Mouse (Mus musculus): ENCODE measurements around the gene Hap1. TPM values are rescaled to one million over a fixed set of nuclear protein-coding genes. Genes with fewer than 3 reads are reported as not detected.

Gene Hap1
- polyA plus RNA-seq, 1 experiment from 2014 or later: 440 TPM

DNA sequence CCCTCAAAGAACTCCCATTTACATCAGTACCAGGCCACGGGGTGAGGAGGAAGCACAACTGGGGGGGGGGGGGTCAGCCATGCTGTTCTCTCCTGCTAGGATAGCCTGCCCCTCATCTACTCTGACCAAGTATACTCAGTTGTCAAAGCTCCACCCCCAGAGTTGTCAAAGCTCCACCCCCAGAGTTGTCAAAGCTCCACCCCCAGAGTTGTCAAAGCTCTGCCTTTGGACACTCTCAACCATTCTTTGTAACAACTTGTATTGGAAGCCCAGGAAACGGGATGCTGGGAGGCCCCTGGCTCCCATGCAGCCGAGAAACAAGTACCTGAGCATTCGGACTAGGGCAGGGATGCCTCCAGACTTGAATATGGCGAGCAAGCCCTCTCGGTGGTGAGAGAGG lies 26.8 kb upstream of the Hap1 start:
- Histone ChIP-seq H3K9me3 (replicated peaks; ENCODE audit: control insufficient read depth, low read length, poor library complexity, severe bottlenecking) (no peaks in the 10 kb centered on the region), H3K4me1 (ENCODE audit: control insufficient read depth, insufficient read depth, low read length) (no peaks in the 10 kb centered on the region), H3K27me3 (ENCODE audit: control insufficient read depth, insufficient read depth, low read depth, low read length) (no peaks in the 10 kb centered on the region), H3K27ac (ENCODE audit: low read length) (no peak overlapping the region), H3K36me3 (ENCODE audit: control insufficient read depth, insufficient read depth, low read length) (peaks cover 58% of the 10 kb centered on the region), H3K4me2 (ENCODE audit: low read length) (no peak overlapping the region), H3K9ac (ENCODE audit: low read depth, low read length) (no peak overlapping the region), H3K4me3 (ENCODE audit: low read depth, low read length) (no peak overlapping the region)
- 75% methylated on average over 6 of the region's 6 CpGs for WGBS
- no peak for ATAC-seq

DNA sequence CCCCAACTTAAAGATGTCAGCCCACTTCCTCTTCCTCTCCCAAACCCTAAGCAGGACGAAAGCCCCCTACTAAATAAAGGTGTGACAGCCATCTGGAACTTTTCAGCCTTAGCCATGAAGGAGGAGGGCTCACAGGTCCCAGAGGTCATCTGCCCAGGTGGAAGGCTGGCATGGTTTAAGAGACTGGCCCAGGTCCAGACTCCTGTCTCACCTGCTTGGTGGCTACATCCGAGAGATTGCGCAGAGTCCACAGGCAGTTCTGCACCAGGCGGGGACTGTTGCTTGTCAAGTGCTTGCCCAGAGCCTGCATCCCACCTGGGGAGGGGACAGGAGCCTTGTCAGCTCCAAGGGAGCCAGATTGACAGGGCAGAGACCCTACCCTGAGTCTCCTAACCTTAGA lies 23.4 kb upstream of the Hap1 start:
- ATAC-seq: no peak
- Histone ChIP-seq H3K27me3 (ENCODE audit: control insufficient read depth, insufficient read depth, low read depth, low read length) (no peaks in the 10 kb centered on the region), H3K36me3 (ENCODE audit: control insufficient read depth, insufficient read depth, low read length) (peaks cover 65% of the 10 kb centered on the region)

DNA sequence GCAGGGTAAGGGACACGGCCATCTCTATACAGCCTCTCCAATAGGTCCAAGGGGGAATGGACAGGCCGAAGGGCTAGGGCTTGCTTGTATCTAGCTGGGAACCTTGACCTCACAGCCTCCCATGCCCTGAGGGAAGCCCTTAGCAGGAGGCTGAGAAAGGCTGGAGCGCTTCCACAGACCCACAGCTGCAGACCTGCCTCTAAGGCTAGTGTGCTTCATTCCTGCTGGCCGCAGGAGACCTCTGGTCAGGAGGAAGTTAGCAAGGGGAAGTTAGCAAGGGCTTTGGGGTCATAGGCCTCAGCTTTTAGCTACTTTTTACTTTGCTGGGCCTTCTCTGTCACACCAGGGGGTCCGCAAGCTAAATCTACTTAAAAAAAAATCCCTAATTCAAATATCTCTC lies 22.5 kb upstream of the Hap1 start:
- Histone ChIP-seq H3K4me1 (ENCODE audit: control insufficient read depth, insufficient read depth, low read length) (no peaks in the 10 kb centered on the region), H3K9me3 (replicated peaks; ENCODE audit: control insufficient read depth, low read length, poor library complexity, severe bottlenecking) (no peaks in the 10 kb centered on the region), H3K9ac (ENCODE audit: low read depth, low read length) (no peak overlapping the region), H3K4me2 (ENCODE audit: low read length) (no peak overlapping the region), H3K27ac (ENCODE audit: low read length) (no peak overlapping the region), H3K27me3 (ENCODE audit: control insufficient read depth, insufficient read depth, low read depth, low read length) (no peaks in the 10 kb centered on the region), H3K36me3 (ENCODE audit: control insufficient read depth, insufficient read depth, low read length) (peaks cover 70% of the 10 kb centered on the region), H3K4me3 (ENCODE audit: low read depth, low read length) (no peak overlapping the region)
- WGBS: 88% methylated on average over 5 of the region's 5 CpGs
- no peak for ATAC-seq

More for the DNA sequence above, 23.4 kb upstream of the Hap1 start:
- Histone ChIP-seq H3K4me2 (ENCODE audit: low read length) (no peak overlapping the region), H3K4me1 (ENCODE audit: control insufficient read depth, insufficient read depth, low read length) (no peaks in the 10 kb centered on the region), H3K4me3 (ENCODE audit: low read depth, low read length) (no peak overlapping the region), H3K9ac (ENCODE audit: low read depth, low read length) (no peak overlapping the region), H3K9me3 (replicated peaks; ENCODE audit: control insufficient read depth, low read length, poor library complexity, severe bottlenecking) (no peaks in the 10 kb centered on the region), H3K27ac (ENCODE audit: low read length) (no peak overlapping the region)
- WGBS: 94% methylated on average over 4 of the region's 4 CpGs

DNA sequence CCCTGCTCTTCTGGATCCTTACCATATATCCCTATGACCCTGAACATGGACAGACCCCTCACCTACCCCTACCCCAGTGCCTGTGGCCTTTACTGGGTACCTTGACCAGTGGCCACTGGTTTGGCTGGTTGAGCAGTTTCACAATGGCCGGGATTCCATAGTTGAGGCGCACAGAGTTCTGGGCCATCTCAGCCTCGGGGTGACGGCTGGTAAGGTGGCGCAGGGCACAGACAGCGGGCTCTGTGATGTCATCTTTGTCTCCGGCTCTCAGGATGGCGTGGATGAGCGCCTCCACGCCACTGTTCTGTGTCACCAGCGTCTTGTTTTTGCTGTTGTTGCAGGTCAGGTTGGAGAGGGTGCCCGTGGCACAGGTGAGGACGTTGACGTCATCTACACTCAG lies 22.1 kb upstream of the Hap1 start:
- Histone ChIP-seq H3K27ac (ENCODE audit: low read length) (no peak overlapping the region), H3K27me3 (ENCODE audit: control insufficient read depth, insufficient read depth, low read depth, low read length) (no peaks in the 10 kb centered on the region), H3K9ac (ENCODE audit: low read depth, low read length) (no peak overlapping the region), H3K4me1 (ENCODE audit: control insufficient read depth, insufficient read depth, low read length) (no peaks in the 10 kb centered on the region), H3K36me3 (ENCODE audit: control insufficient read depth, insufficient read depth, low read length) (peaks cover 70% of the 10 kb centered on the region), H3K9me3 (replicated peaks; ENCODE audit: control insufficient read depth, low read length, poor library complexity, severe bottlenecking) (no peaks in the 10 kb centered on the region), H3K4me3 (ENCODE audit: low read depth, low read length) (no peak overlapping the region), H3K4me2 (ENCODE audit: low read length) (no peak overlapping the region)
- no peak for ATAC-seq
- WGBS: 95% methylated on average over 14 of the region's 14 CpGs

DNA sequence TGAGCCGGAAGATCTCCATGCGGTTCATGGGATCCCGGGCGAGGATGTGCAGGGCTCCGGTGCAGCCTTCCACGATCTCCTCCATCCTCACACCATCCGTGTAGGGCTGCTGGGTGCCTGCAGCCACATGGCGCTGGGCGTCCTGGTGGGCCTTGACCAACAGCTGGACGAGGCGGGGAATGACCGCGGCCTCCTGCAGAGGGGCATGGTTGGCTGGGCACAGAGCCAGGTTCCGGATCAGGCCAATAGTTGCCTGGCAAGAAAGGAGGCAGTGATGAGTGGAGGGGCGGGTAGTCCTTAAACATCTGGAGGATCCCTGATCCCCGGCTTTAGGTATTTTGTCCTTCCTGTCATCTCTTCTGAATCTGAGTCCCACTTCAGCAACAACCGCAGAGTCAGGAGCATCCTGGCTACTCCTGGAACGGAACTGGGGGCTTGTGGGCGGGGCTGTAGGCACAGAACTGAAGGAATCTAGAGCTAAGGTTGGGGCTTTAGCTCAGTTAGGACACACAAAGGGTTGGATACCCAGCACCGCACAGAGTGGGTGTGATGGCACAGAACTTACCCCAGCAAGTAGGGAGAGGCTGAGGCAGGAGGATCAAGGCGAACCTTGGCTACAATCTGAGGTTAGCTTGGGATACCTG lies 20.9 kb upstream of the Hap1 start:
- Histone ChIP-seq H3K27me3 (ENCODE audit: control insufficient read depth, insufficient read depth, low read depth, low read length) (no peaks in the 10 kb centered on the region), H3K4me2 (ENCODE audit: low read length) (no peak overlapping the region), H3K27ac (ENCODE audit: low read length) (no peak overlapping the region), H3K9ac (ENCODE audit: low read depth, low read length) (no peak overlapping the region), H3K9me3 (replicated peaks; ENCODE audit: control insufficient read depth, low read length, poor library complexity, severe bottlenecking) (no peaks in the 10 kb centered on the region), H3K4me1 (ENCODE audit: control insufficient read depth, insufficient read depth, low read length) (no peaks in the 10 kb centered on the region; the same call in 1 of the 2 replicates), H3K4me3 (ENCODE audit: low read depth, low read length) (no peak overlapping the region), H3K36me3 (ENCODE audit: control insufficient read depth, insufficient read depth, low read length) (peaks cover 68% of the 10 kb centered on the region)
- 90% methylated on average over 21 of the region's 21 CpGs for WGBS
- ATAC-seq: no peak

DNA sequence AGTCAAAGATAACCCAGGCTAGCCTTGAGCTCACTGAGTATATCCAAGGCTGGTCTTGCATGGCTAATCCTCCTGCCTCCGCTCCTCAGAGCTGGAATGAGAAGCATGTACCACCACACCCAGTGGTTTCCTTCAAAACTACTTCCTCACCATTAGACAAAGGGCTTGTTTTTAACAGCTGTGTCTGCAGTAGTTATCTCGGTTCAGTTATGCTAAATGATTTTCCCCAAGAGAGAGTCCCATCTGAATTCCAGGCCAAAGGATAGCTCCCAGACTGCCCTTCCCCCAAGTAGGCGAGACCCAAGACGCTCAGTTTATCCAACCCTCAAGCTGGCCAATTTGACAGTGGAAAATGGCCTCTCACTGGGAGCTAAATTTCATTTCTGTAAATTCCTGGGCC lies 20.1 kb upstream of the Hap1 start:
- WGBS: 76% methylated on average over 4 of the region's 4 CpGs
- H3K27ac ChIP-seq (ENCODE audit: low read length): no peak overlapping the region
- H3K27me3 ChIP-seq (ENCODE audit: control insufficient read depth, insufficient read depth, low read depth, low read length): no peaks in the 10 kb centered on the region
- H3K4me2 ChIP-seq (ENCODE audit: low read length): no peak overlapping the region
- no peak overlapping the region for H3K4me3 ChIP-seq (ENCODE audit: low read depth, low read length)
- peaks cover 70% of the 10 kb centered on the region for H3K36me3 ChIP-seq (ENCODE audit: control insufficient read depth, insufficient read depth, low read length)
- no peak for ATAC-seq
- no peaks in the 10 kb centered on the region for H3K9me3 ChIP-seq (replicated peaks; ENCODE audit: control insufficient read depth, low read length, poor library complexity, severe bottlenecking)
- no peaks in the 10 kb centered on the region; the same call in 1 of the 2 replicates for H3K4me1 ChIP-seq (ENCODE audit: control insufficient read depth, insufficient read depth, low read length)
- no peak overlapping the region for H3K9ac ChIP-seq (ENCODE audit: low read depth, low read length)

DNA sequence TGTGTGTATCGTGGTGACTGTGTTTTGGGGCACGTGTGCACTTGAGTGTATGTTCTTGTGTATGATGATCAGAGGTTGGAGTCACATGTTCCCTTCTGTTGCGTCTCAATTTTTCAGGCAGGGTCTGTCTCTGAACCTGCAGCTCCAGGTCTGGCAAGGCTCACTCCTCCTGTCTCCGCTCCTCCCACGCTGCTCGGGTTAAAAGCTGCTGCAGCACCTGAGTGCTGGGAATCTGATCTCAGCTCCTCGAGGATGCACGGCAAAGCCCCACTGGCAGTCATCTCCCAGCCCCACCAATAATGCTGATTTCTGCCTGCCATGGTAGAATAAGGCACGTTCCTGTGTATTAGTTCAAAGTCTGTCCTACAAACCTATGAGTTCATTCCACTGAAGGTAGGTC lies 19.2 kb upstream of the Hap1 start:
- WGBS: 92% methylated on average over 9 of the region's 9 CpGs
- H3K9ac ChIP-seq (ENCODE audit: low read depth, low read length): no peak overlapping the region

DNA sequence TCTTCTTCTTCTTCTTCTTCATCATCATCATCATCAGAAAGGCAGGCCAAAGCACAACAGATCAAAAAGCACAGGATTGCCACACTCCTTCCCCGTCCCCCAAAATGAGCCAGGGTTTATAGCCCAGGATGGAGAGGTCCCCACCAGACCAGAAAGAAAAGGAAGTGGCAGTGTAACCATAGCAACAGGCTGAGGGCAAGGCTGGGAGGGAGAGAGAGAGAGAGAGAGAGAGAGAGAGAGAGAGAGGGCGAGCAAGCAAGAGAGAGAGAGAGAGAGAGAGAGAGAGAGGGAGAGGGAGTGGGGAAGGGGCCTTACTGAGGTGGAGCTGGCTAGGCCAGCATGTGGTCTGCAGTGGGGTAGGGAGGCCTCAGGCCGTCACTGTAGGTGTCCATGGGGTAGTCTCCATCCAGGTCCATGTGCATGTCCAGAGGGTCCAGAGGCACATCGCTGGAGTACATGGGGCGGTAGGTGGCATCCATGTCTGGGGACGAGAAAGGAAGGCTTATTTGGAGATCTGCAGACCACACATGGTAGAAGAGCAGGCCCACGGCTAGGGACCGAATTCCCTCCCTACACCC lies 16.1 kb upstream of the Hap1 start:
- peaks cover 49% of the 10 kb centered on the region for H3K36me3 ChIP-seq (ENCODE audit: control insufficient read depth, insufficient read depth, low read length)
- H3K9ac ChIP-seq (ENCODE audit: low read depth, low read length): no peak overlapping the region
- H3K27ac ChIP-seq (ENCODE audit: low read length): no peak overlapping the region
- H3K9me3 ChIP-seq (replicated peaks; ENCODE audit: control insufficient read depth, low read length, poor library complexity, severe bottlenecking): no peaks in the 10 kb centered on the region
- H3K27me3 ChIP-seq (ENCODE audit: control insufficient read depth, insufficient read depth, low read depth, low read length): no peaks in the 10 kb centered on the region
- no peaks in the 10 kb centered on the region; the same call in 1 of the 2 replicates for H3K4me1 ChIP-seq (ENCODE audit: control insufficient read depth, insufficient read depth, low read length)
- H3K4me3 ChIP-seq (ENCODE audit: low read depth, low read length): no peak overlapping the region
- 68% methylated on average over 7 of the region's 8 CpGs for WGBS
- no peak overlapping the region for H3K4me2 ChIP-seq (ENCODE audit: low read length)
- no peak for ATAC-seq

More for the DNA sequence above, 19.2 kb upstream of the Hap1 start:
- no peak overlapping the region for H3K4me3 ChIP-seq (ENCODE audit: low read depth, low read length)
- no peaks in the 10 kb centered on the region for H3K27me3 ChIP-seq (ENCODE audit: control insufficient read depth, insufficient read depth, low read depth, low read length)
- no peaks in the 10 kb centered on the region; the same call in 1 of the 2 replicates for H3K4me1 ChIP-seq (ENCODE audit: control insufficient read depth, insufficient read depth, low read length)
- no peaks in the 10 kb centered on the region for H3K9me3 ChIP-seq (replicated peaks; ENCODE audit: control insufficient read depth, low read length, poor library complexity, severe bottlenecking)
- H3K36me3 ChIP-seq (ENCODE audit: control insufficient read depth, insufficient read depth, low read length): peaks cover 66% of the 10 kb centered on the region
- no peak overlapping the region for H3K27ac ChIP-seq (ENCODE audit: low read length)
- ATAC-seq: no peak
- H3K4me2 ChIP-seq (ENCODE audit: low read length): no peak overlapping the region

DNA sequence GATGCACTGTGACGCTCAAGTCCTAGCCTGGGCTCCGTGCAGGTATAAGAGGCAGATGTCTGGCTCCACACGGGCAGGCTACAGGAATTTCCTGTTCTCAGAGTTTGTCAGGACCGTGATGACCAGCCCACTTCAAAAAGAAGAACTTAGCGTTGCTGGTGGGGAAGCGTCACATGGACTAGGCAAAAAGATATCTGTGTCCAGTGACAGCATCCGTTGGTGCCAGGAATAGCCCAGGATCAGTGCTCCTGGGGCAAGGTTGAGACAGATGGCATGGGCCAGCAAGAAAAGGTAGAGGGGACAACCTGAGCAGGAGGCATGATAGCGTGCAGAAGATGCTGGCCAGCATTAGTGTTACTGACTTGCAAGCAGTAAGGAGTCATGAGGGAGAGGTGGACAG lies 13.9 kb upstream of the Hap1 start:
- H3K4me1 ChIP-seq (ENCODE audit: control insufficient read depth, insufficient read depth, low read length): no peaks in the 10 kb centered on the region; the same call in 1 of the 2 replicates
- H3K4me3 ChIP-seq (ENCODE audit: low read depth, low read length): no peak overlapping the region
- no peak overlapping the region for H3K9ac ChIP-seq (ENCODE audit: low read depth, low read length)
- H3K4me2 ChIP-seq (ENCODE audit: low read length): no peak overlapping the region
- no peaks in the 10 kb centered on the region for H3K27me3 ChIP-seq (ENCODE audit: control insufficient read depth, insufficient read depth, low read depth, low read length)
- no peak overlapping the region for H3K27ac ChIP-seq (ENCODE audit: low read length)
- 82% methylated on average over 8 of the region's 8 CpGs for WGBS
- ATAC-seq: no peak
- peaks cover 34% of the 10 kb centered on the region for H3K36me3 ChIP-seq (ENCODE audit: control insufficient read depth, insufficient read depth, low read length)
- H3K9me3 ChIP-seq (replicated peaks; ENCODE audit: control insufficient read depth, low read length, poor library complexity, severe bottlenecking): no peaks in the 10 kb centered on the region

Measured in midbrain, embryonic 16.5 days (tissue).